Mouse (Mus musculus) forebrain, embryonic 11.5 days (tissue): Measurements from ENCODE around the gene Layn. TPM values are rescaled to one million over a fixed set of nuclear protein-coding genes. Genes with fewer than 3 reads are reported as not detected.

Experiments
- ATAC-seq: fragments of 200-750 bp; cut with Nextera tagmentation; replicated peaks from 2 replicates; pipeline ENCODE4 v1.8.0; 2017; ENCODE audit warnings: moderate TSS enrichment; ENCODE audit not compliant: low FRiP score
- DNase-seq: peaks from one replicate; pipeline ENCODE4 v3.0.0-alpha.2; 2017; ENCODE audit warnings: low spot score
- H3K27ac ChIP-seq: fragments of 300-500 bp; sonication (generic); 2 replicates; pipeline ENCODE4 v1.5.1; 2014; ENCODE audit warnings: low read depth, low read length
- H3K27me3 ChIP-seq: fragments of 300-500 bp; sonication (generic); 2 replicates; pipeline ENCODE4 v1.6.1; 2014; ENCODE audit warnings: mild to moderate bottlenecking, low read length, mixed read lengths; ENCODE audit not compliant: control insufficient read depth, insufficient read depth
- H3K36me3 ChIP-seq: fragments of 300-500 bp; sonication (generic); 2 replicates; pipeline ENCODE4 v1.6.1; 2014; ENCODE audit warnings: mild to moderate bottlenecking, low read length, moderate library complexity, mixed read lengths; ENCODE audit not compliant: control insufficient read depth, insufficient read depth
- H3K4me1 ChIP-seq: fragments of 300-500 bp; sonication (generic); replicated peaks from 2 replicates; pipeline ENCODE4 v1.6.1; 2014; ENCODE audit warnings: low read length, mixed read lengths; ENCODE audit not compliant: control insufficient read depth, insufficient read depth
- H3K4me2 ChIP-seq: fragments of 300-500 bp; sonication (generic); 2 replicates; pipeline ENCODE4 v1.6.1; 2014; ENCODE audit warnings: low read depth, mild to moderate bottlenecking, low read length, moderate library complexity, mixed read lengths; ENCODE audit not compliant: severe bottlenecking
- H3K4me3 ChIP-seq: fragments of 300-500 bp; sonication (generic); 2 replicates; pipeline ENCODE4 v1.5.1; 2014; ENCODE audit warnings: low read depth, low read length
- H3K9ac ChIP-seq: fragments of 300-500 bp; sonication (generic); 2 replicates; pipeline ENCODE4 v1.6.1; 2014; ENCODE audit warnings: low read length
- H3K9me3 ChIP-seq: fragments of 300-500 bp; sonication (generic); 2 replicates; pipeline ENCODE4 v1.6.1; 2016; ENCODE audit warnings: low read length, mixed read lengths; ENCODE audit not compliant: control insufficient read depth
- WGBS: fragments of 180-500 bp; shearing (Covaris S2); extraction: QIAGEN DNeasy Blood & Tissue Kit; methylation state at CpG from one replicate; pipeline ENCODE4 v1.1.7; 2014; 5-methylcytosine and 5-hydroxymethylcytosine counted together
- polyA plus RNA-seq: library from polyadenylated mRNA; unstranded; fragments of >200 nt; fragmentation: Nextera tagmentation; extraction: Ambion mirVana; gene quantifications from 2 replicates; pipeline ENCODE4 v1.2.1, GENCODE M21; 2014

Layn gene
- polyA plus RNA-seq, 1 experiment from 2014 or later, result 1.7 TPM

DNA sequence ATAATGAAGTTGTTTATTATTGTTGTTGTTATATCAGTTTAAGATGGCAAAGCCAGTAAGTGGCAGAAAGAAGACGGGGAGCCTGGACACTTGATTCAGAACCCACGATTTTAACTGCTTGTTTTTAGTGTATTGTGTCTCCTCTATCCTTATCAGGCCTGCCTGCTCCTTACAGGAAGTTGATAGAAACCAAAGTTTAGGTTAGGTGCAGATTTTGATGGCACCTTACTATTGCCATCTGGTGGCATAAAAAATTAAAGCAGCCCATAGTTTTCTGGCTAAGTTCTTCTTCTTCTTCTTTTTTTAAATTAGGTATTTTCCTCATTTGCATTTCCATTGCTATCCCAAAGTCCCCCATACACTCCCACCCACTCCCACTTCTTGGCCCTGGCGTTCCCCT, 24.7 kb downstream of the Layn start:
- no peak for DNase-seq
- WGBS, result 67% methylated on average over 3 of the region's 3 CpGs
- Histone ChIP-seq H3K9ac (no peak overlapping the region), H3K27me3 (no peaks in the 10 kb centered on the region), H3K4me2 (no peak overlapping the region), H3K4me3 (no peak overlapping the region), H3K9me3 (no peaks in the 10 kb centered on the region), H3K36me3 (no peaks in the 10 kb centered on the region), H3K4me1 (no peaks in the 10 kb centered on the region), H3K27ac (no peak overlapping the region)
- ATAC-seq, result no peak

DNA sequence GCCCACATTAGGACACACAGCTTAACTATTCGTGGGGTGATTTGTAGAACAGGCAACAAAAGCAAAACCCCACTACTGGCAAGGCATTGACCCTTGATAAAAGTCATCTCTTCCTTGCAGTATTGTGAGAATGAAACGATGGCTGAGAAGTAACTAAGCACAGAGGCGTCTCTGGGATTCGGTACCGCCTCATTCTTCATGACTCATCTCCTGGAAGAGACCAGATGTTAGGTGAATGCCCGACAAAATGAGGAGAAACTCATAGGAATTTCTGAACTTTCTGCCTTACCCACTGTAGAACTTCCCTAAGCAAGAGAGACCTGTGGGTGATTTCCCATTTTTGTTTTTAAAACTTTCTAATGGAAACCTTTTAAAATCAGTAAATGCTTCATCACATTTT, 34.8 kb downstream of the Layn start:
- ATAC-seq (no peak), DNase-seq (no peak)
- Histone ChIP-seq H3K4me3 (no peak overlapping the region), H3K9ac (no peak overlapping the region), H3K9me3 (no peaks in the 10 kb centered on the region), H3K27me3 (no peaks in the 10 kb centered on the region), H3K27ac (no peak overlapping the region), H3K4me1 (no peaks in the 10 kb centered on the region), H3K36me3 (no peaks in the 10 kb centered on the region), H3K4me2 (no peak overlapping the region)
- 87% methylated on average over 6 of the region's 6 CpGs for WGBS

DNA sequence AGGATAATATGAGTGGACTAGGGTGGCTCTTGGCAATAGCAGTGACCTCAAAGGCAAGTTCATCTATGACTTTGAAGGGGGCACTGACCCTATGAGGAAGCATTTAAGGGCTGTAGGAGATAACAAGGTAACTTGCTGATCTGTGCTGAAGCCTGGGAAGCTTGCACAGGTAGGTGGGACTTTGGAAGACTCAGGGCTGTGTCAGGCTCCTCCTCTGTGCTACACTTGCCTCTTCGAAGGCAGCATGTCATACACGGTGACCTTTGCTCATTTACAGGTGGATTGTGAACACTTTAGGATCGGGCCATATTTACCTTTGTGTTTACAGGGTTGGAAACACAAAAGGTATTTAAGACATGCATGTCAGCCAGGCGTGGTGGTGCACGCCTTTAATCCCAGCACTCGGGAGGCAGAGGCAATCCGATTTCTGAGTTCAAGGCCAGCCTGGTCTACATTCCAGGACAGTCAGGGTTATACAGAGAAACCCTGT, 35.4 kb downstream of the Layn start:
- ATAC-seq, result no peak
- 94% methylated on average over 7 of the region's 7 CpGs for WGBS
- DNase-seq, result no peak
- no peaks in the 10 kb centered on the region for H3K9me3 ChIP-seq
- no peak overlapping the region for H3K4me3 ChIP-seq
- H3K27ac ChIP-seq, result no peak overlapping the region
- no peaks in the 10 kb centered on the region for H3K27me3 ChIP-seq
- no peaks in the 10 kb centered on the region for H3K4me1 ChIP-seq
- H3K36me3 ChIP-seq, result no peaks in the 10 kb centered on the region
- H3K9ac ChIP-seq, result no peak overlapping the region
- no peak overlapping the region for H3K4me2 ChIP-seq

DNA sequence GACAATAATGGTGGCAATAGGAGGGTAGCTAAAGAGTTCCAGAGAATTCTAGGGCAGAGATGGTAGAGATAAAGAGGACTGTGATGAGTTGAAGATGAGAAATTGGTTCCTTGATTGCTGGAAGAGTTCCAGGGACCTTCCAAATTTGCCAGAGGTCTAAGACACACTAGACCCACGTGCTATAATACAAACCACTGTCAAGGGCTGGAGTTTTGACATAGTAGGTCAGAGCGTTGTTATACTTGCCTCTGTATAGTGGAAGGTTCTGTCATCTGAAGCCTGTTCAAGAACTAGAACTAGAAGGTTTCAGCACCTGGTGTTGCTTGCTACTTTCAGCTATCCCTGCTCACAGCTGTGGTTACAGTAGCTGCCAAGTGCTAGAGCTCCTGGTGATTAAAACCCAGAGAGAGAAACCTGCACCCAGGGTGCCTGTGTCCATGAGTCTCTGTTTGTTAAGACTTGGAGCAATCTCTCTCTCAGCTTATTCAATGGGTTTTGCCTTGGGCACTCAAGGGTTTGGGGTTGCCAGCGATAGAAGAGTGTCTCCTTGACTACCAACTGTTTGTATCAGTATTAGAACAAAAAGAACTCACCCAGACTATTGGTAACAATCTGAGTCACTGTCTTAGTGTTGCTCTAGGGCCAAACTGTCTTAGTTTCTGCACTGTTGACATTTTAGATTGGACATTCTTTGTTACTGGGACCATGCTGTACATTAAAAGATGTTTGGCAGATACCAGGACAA, 43.9 kb downstream of the Layn start:
- no peak overlapping the region for H3K4me2 ChIP-seq
- H3K27ac ChIP-seq, result no peak overlapping the region
- no peaks in the 10 kb centered on the region for H3K4me1 ChIP-seq
- no peaks in the 10 kb centered on the region for H3K36me3 ChIP-seq
- H3K9me3 ChIP-seq, result no peaks in the 10 kb centered on the region
- H3K27me3 ChIP-seq, result no peaks in the 10 kb centered on the region
- no peak for ATAC-seq
- no peak overlapping the region for H3K9ac ChIP-seq
- 85% methylated on average over 3 of the region's 3 CpGs for WGBS
- DNase-seq, result no peak
- no peak overlapping the region for H3K4me3 ChIP-seq

GRCm38 (mm10) chr9:51032291-51032690, 44.6 kb downstream of the Layn start:
- no peak for ATAC-seq
- no peak overlapping the region for H3K9ac ChIP-seq
- no peak for DNase-seq
- 70% methylated on average over 8 of the region's 8 CpGs for WGBS
- H3K4me2 ChIP-seq, result no peak overlapping the region
- H3K4me1 ChIP-seq, result no peaks in the 10 kb centered on the region
- no peaks in the 10 kb centered on the region for H3K36me3 ChIP-seq
- H3K27me3 ChIP-seq, result no peaks in the 10 kb centered on the region
- no peaks in the 10 kb centered on the region for H3K9me3 ChIP-seq
- no peak overlapping the region for H3K4me3 ChIP-seq
- H3K27ac ChIP-seq, result no peak overlapping the region

- ATAC-seq, result no peak
- Histone ChIP-seq H3K9me3 (no peaks in the 10 kb centered on the region), H3K36me3 (no peaks in the 10 kb centered on the region), H3K4me2 (no peak overlapping the region), H3K27me3 (no peaks in the 10 kb centered on the region), H3K4me1 (no peaks in the 10 kb centered on the region), H3K9ac (no peak overlapping the region), H3K27ac (no peak overlapping the region), H3K4me3 (no peak overlapping the region)
- no peak for DNase-seq
- WGBS, result 74% methylated on average over 6 of the region's 6 CpGs
These were observed 45.3 kb downstream of the Layn start for GRCm38 (mm10) chr9:51031603-51032002.

DNA sequence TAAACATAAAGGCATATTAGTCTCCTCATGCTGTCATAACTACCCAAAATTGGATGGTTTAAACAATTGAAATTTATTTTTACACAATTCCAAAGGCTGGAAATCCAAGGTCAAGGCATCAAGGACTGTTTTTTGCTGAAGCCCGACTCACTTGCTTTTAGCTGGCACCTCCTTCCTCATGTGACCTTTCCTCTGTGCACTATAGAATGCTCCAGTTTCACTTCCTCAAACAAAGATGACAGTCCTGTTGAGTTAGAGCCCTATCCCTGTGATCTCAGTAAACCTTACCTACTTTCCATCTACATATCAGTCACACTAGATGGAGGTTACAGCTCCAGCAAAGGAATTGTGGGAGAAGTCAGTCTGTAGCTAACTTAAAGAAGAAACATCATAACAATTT, 46.7 kb downstream of the Layn start:
- no peak overlapping the region for H3K4me3 ChIP-seq
- H3K9me3 ChIP-seq, result no peaks in the 10 kb centered on the region
- DNase-seq, result no peak
- no peak overlapping the region for H3K27ac ChIP-seq
- WGBS, result 59% methylated on average over 1 of the region's 1 CpGs
- H3K4me1 ChIP-seq, result no peaks in the 10 kb centered on the region
- no peak overlapping the region for H3K4me2 ChIP-seq
- H3K36me3 ChIP-seq, result no peaks in the 10 kb centered on the region
- ATAC-seq, result no peak
- no peaks in the 10 kb centered on the region for H3K27me3 ChIP-seq
- no peak overlapping the region for H3K9ac ChIP-seq

GRCm38 (mm10) chr9:51026952-51027351, 49.9 kb downstream of the Layn start:
- Histone ChIP-seq H3K9ac (no peak overlapping the region), H3K4me2 (no peak overlapping the region), H3K9me3 (no peaks in the 10 kb centered on the region), H3K27ac (no peak overlapping the region), H3K4me1 (no peaks in the 10 kb centered on the region), H3K27me3 (no peaks in the 10 kb centered on the region), H3K36me3 (no peaks in the 10 kb centered on the region), H3K4me3 (no peak overlapping the region)
- DNase-seq (no peak), ATAC-seq (no peak)
- WGBS, result 92% methylated on average over 1 of the region's 1 CpGs

DNA sequence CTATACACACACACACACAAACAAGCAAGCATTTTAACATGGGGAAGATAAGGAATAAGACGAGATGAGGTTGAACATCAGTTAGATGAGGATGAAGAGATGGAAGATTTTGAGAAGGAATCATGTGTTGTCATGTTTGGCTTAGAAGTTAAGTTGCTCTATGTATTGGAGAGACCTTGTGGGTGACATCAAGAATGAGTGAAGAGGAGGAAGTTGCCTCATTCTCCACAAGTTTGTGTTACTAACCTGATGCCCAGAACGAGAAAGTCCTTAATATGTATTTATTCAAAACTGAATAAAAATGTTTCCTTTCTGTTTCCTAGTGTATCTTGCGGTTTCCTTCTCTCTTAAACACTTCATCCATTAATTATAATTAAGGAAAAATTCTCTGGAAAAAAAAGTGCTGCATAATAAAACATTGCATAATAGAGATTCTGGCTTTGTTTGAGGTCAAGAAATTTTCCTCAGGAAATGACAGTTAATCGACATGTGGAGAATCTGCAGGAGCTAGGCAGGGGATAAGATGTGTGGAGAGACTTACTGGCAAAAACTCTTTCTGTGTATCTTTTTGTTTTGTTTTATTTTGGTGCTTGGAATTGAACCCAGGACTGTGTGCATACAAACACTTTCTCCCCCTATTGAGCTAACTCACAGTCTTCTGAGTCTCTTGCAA, 55.6 kb downstream of the Layn start:
- no peak overlapping the region for H3K4me3 ChIP-seq
- no peaks in the 10 kb centered on the region for H3K36me3 ChIP-seq
- no peak overlapping the region for H3K9ac ChIP-seq
- H3K9me3 ChIP-seq, result no peaks in the 10 kb centered on the region
- H3K27me3 ChIP-seq, result no peaks in the 10 kb centered on the region
- H3K4me1 ChIP-seq, result no peaks in the 10 kb centered on the region
- ATAC-seq (no peak), DNase-seq (no peak)
- no peak overlapping the region for H3K4me2 ChIP-seq
- H3K27ac ChIP-seq, result no peak overlapping the region
- 90% methylated on average over 4 of the region's 4 CpGs for WGBS
